Mouse (Mus musculus) MEL (cell line): ENCODE measurements around the gene Mme.

Experiments used
- CHD1 ChIP-seq: IDR thresholded peaks from 2 replicates; pipeline ENCODE4 v1.6.1; 2012; ENCODE audit warnings: low read depth, mild to moderate bottlenecking, inconsistent platforms, low read length, improper control_type of control experiment
- EP300 ChIP-seq, 2 experiments: IDR thresholded peaks; 2 replicates each; pipeline ENCODE4 v1.6.1; 2011; ENCODE audit warnings: improper control_type of control experiment in 2 of 2, low read length in 2 of 2, low read depth in 1 of 2, mild to moderate bottlenecking in 1 of 2
- MYB ChIP-seq: IDR thresholded peaks from 2 replicates; pipeline ENCODE4 v1.6.1; 2011; ENCODE audit warnings: mild to moderate bottlenecking, low read depth, low read length, improper control_type of control experiment
- MYC ChIP-seq: IDR thresholded peaks from 2 replicates; pipeline ENCODE4 v1.6.1; 2011; ENCODE audit warnings: low read depth, mild to moderate bottlenecking, low read length, improper control_type of control experiment, moderate library complexity
- TCF12 ChIP-seq: IDR thresholded peaks from 2 replicates; pipeline ENCODE4 v1.6.1; 2014; ENCODE audit warnings: low read depth, mild to moderate bottlenecking, inconsistent platforms, low read length, improper control_type of control experiment, moderate library complexity

DNA sequence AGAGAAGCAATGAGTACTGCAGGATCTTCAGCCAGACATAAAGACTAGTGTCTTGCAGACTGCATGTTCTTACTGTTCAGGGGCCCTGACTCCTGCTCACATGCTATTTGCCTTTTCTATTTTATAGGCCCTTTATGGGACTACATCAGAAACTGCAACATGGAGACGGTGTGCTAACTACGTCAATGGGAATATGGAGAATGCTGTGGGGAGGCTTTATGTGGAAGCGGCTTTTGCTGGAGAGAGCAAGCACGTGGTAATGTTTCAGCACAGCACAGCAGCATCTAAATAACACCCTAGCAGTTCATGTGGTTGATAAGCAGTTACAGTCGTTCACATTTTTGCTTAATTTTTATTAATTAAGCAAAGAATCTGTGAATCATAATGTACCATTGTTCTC is 103.7 kb downstream of the Mme start:
- TF ChIP-seq EP300 (IDR thresholded peaks at IDR 0.05; ENCODE audit: low read depth in 1 of 2, low read length in 2 of 2) = no peak
- TF ChIP-seq TCF12 = no peak
- no peak for TF ChIP-seq CHD1
- no peak for TF ChIP-seq MYB
- TF ChIP-seq MYC = no peak
